Mouse (Mus musculus) C2C12 (cell line): Measurements from ENCODE around the gene Gapdh. TPM values are rescaled to one million over a fixed set of nuclear protein-coding genes. Genes with fewer than 3 reads are reported as not detected.

Experiments
- H3K27me3 ChIP-seq: one replicate; pipeline ENCODE4 v1.6.1; 2011; ENCODE audit not compliant: control insufficient read depth, insufficient read depth, insufficient read length
- H3K36me3 ChIP-seq: one replicate; pipeline ENCODE4 v1.6.1; 2011; ENCODE audit not compliant: control insufficient read depth, insufficient read depth
- H3K4me3 ChIP-seq: one replicate; pipeline ENCODE4 v1.5.1; 2011; ENCODE audit warnings: mild to moderate bottlenecking, control low read depth; ENCODE audit not compliant: poor library complexity, insufficient read depth, severe bottlenecking
- H3K79me2 ChIP-seq: one replicate; pipeline ENCODE4 v1.6.1; 2011; ENCODE audit not compliant: control insufficient read depth, insufficient read depth
- H3K79me3 ChIP-seq: one replicate; pipeline ENCODE4 v1.6.1; 2011; ENCODE audit warnings: low read depth, control low read depth
- H3ac ChIP-seq: one replicate; pipeline ENCODE3; 2011; ENCODE audit warnings: low read depth; ENCODE audit not compliant: control insufficient read depth, insufficient read length
- CEBPB ChIP-seq: IDR thresholded peaks from one replicate; pipeline ENCODE4 v1.6.1; 2011; ENCODE audit warnings: low read depth, mild to moderate bottlenecking, control low read depth, moderate library complexity
- CTCF ChIP-seq: IDR thresholded peaks from one replicate; pipeline ENCODE4 v1.5.1; 2011; ENCODE audit not compliant: control insufficient read depth, insufficient read depth, insufficient read length
- FOSL1 ChIP-seq: IDR thresholded peaks from one replicate; pipeline ENCODE4 v1.8.0; 2011; ENCODE audit warnings: mild to moderate bottlenecking, low read length; ENCODE audit not compliant: poor library complexity, insufficient read depth, severe bottlenecking
- MAX ChIP-seq: IDR thresholded peaks from one replicate; pipeline ENCODE4 v1.6.1; 2011; ENCODE audit warnings: mild to moderate bottlenecking, control low read depth
- MYOD1 ChIP-seq: IDR thresholded peaks from one replicate; pipeline ENCODE4 v1.6.1; 2011; ENCODE audit warnings: low read depth; ENCODE audit not compliant: control insufficient read depth, insufficient read length
- MYOG ChIP-seq: IDR thresholded peaks from one replicate; pipeline ENCODE4 v1.6.1; 2011; ENCODE audit not compliant: control insufficient read depth, insufficient read length; ENCODE audit errors: extremely low read depth
- USF1 ChIP-seq: IDR thresholded peaks from one replicate; pipeline ENCODE4 v1.6.1; 2011; ENCODE audit warnings: low read depth, mild to moderate bottlenecking, control low read depth, moderate library complexity
- polyA plus RNA-seq: library from polyadenylated mRNA; unstranded; fragments of >200 nt; fragmentation: generic; extraction: Trizol; gene quantifications from one replicate; pipeline ENCODE4 v1.2.1, GENCODE M21; 2012; ENCODE audit warnings: missing spikeins

Gapdh gene
- polyA plus RNA-seq, 1 experiment = 7,334 TPM

GRCm38 (mm10) chr6:125175469-125175868 is 9.2 kb upstream of the Gapdh start:
- H3K36me3 ChIP-seq = peaks cover 83% of the 10 kb centered on the region
- H3K4me3 ChIP-seq = no peak overlapping the region
- no peaks in the 10 kb centered on the region for H3K27me3 ChIP-seq
- no peaks in the 10 kb centered on the region for H3K79me3 ChIP-seq
- H3ac ChIP-seq = no peak overlapping the region
- H3K79me2 ChIP-seq = no peaks in the 10 kb centered on the region
- no peak for TF ChIP-seq CTCF
- no peak for TF ChIP-seq CEBPB
- TF ChIP-seq MAX = no peak
- no peak for TF ChIP-seq MYOG
- TF ChIP-seq FOSL1 = no peak
- TF ChIP-seq MYOD1 = no peak
- no peak for TF ChIP-seq USF1

DNA sequence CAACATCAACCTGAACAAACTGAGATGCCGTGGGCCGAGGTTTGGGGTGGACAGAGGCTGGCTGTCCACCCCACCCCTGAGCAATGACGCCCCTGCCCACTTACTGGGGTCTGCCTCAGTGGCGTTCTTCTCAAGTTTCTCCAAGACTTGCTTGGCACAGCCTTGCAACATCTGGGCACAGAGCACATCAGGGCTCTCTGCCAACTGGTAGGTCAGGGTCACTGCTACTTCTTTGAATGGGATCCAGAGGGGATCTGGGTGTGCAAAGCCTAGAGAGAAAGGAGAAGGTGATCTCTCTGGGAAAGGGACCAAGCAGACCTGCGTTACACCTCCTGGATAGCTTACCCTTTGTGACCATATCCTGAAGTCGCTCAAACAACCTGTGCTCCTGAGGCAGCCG is 7.0 kb upstream of the Gapdh start:
- TF ChIP-seq MYOG (no peak), FOSL1 (no peak), CEBPB (no peak), MAX (no peak), USF1 (no peak), MYOD1 (no peak), CTCF (no peak)
- H3K79me3 ChIP-seq = no peaks in the 10 kb centered on the region
- H3ac ChIP-seq = no peak overlapping the region
- no peaks in the 10 kb centered on the region for H3K79me2 ChIP-seq
- H3K27me3 ChIP-seq = no peaks in the 10 kb centered on the region
- no peak overlapping the region for H3K4me3 ChIP-seq
- peaks cover 84% of the 10 kb centered on the region for H3K36me3 ChIP-seq

DNA sequence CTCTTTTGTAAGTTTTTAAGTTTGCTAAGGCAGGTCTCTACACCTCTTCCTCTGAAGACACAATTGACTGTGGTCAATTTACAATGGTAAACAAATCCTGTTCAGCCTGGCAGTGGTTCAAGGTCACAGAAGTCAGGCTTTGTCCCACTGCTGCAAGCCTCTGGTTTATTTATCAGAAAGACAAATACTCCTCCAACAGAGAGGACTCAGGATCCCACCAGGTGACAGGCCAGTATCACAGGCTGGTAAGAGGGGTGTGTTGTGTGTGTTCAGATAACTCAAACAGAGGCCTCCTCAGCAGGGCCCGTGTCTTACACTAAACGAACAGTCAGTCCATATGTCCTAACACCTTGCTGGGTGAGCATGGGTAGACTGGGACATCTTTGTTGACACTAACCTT is 6.2 kb upstream of the Gapdh start:
- TF ChIP-seq MYOD1 (no peak), MYOG (no peak), USF1 (no peak), CEBPB (no peak)
- no peak overlapping the region for H3ac ChIP-seq
- no peaks in the 10 kb centered on the region for H3K79me3 ChIP-seq
- H3K4me3 ChIP-seq = no peak overlapping the region
- no peaks in the 10 kb centered on the region for H3K79me2 ChIP-seq
- peaks cover 84% of the 10 kb centered on the region for H3K36me3 ChIP-seq
- H3K27me3 ChIP-seq = no peaks in the 10 kb centered on the region

DNA sequence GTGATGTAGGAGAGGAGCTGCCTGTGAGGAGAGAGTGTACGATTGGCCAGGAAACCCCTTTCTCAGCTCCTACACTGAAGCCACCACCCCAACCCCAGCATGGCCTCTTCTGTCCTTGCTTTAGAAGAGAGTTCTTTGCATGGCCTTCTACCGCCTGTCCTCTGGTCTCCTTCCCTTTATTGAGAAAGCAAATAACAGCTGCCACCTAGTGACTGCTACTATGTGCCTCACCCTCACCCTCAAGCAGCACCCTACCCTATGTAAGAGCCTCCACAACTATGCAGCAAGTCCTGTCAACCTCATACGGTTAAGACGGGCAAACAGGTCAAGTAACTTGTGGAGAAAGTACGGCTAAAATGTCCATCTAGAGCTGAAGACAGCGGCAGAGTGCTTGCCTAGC is 3.9 kb upstream of the Gapdh start:
- TF ChIP-seq CEBPB (no peak), CTCF (no peak), MAX (no peak), MYOD1 (no peak), USF1 (no peak), FOSL1 (no peak), MYOG (no peak)
- H3K4me3 ChIP-seq = no peak overlapping the region
- peaks cover 14% of the 10 kb centered on the region for H3K79me2 ChIP-seq

DNA sequence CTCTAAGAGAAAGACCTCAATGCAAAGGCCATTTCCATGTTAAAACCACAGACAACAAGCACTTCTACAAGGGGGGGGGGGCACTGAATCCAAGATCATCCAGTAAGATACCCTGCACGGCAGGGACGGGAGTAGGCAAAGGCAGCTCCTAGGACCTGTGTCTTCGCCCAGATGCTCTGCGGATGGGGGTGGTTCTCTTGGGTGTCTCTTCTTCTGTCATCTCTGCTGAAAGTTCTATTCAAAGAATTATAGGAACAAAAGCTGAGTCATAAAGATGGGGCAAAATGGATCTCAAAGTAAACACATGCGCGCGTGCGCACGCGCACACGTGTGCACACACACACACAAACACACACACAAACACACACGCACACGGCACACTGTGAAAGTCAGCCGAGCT is 1.8 kb upstream of the Gapdh start:
- H3K79me3 ChIP-seq = peaks cover 21% of the 10 kb centered on the region
- no peak overlapping the region for H3K4me3 ChIP-seq
- no peak overlapping the region for H3ac ChIP-seq
- no peak for TF ChIP-seq CTCF
- TF ChIP-seq FOSL1 = no peak
- no peak for TF ChIP-seq MYOG
- TF ChIP-seq USF1 = no peak
- TF ChIP-seq CEBPB = no peak
- TF ChIP-seq MYOD1 = no peak
- TF ChIP-seq MAX = no peak
- peaks cover 72% of the 10 kb centered on the region for H3K36me3 ChIP-seq
- H3K27me3 ChIP-seq = no peaks in the 10 kb centered on the region
- peaks cover 35% of the 10 kb centered on the region for H3K79me2 ChIP-seq

More for the DNA sequence above, 3.9 kb upstream of the Gapdh start:
- Histone ChIP-seq H3ac (no peak overlapping the region), H3K79me3 (peaks cover 1% of the 10 kb centered on the region), H3K36me3 (peaks cover 69% of the 10 kb centered on the region), H3K27me3 (no peaks in the 10 kb centered on the region)

DNA sequence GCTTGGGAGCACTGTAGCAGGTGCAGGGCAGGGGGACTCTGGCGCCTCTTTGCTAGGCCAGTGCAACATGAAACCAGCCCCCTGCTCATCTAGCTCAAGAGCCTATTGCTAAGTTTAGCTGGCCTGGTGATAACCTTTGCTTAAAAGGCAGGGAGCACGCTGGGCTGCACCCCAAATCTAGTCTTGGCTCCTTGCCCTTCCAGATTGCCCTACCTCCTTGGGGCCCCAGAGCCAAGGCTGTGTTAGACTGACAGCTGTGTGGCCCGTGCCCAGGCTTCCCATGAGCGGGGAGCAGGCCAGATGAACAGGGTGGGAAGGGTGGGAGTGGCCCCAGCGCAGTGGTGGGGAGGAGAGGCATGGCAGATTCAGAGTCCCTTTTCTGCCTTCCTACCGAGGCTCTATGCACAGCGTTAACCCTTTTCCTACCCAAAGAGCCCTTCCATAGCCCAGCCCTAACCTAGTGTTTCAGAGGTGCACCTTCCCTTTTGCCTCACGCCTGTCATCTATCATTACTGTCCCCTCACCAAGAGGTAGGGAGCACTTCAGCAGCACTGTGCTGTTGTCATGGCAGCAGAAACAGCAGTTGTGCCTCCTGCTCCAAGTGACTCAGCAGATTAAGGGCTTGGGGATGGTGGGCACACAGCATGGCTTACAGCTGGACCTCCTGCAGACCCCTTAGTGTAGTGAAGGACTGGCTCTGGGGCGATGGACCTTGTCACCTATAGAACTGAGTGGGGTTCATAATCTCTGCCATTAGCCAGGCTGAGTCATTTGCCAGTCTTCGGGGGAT is 789 bp upstream of the Gapdh start:
- H3K79me3 ChIP-seq = peaks cover 26% of the 10 kb centered on the region
- peaks cover 44% of the 10 kb centered on the region for H3K79me2 ChIP-seq
- H3ac ChIP-seq = peak overlapping the region; percentile 42
- no peaks in the 10 kb centered on the region for H3K27me3 ChIP-seq
- H3K36me3 ChIP-seq = peaks cover 72% of the 10 kb centered on the region
- TF ChIP-seq CTCF (no peak), MYOG (no peak), FOSL1 (no peak)
- peak overlapping the region; percentile 98 for H3K4me3 ChIP-seq
